Mouse (Mus musculus): ENCODE results near the gene Chil1. TPM values are rescaled to one million over a fixed set of nuclear protein-coding genes. Genes with fewer than 3 reads are reported as not detected.
A peak's percentile ranks its signal among the peaks of the same experiment; 100 is the strongest.

Gene Chil1
- polyA plus RNA-seq, 1 experiment from 2014 or later = 5.3 TPM

DNA sequence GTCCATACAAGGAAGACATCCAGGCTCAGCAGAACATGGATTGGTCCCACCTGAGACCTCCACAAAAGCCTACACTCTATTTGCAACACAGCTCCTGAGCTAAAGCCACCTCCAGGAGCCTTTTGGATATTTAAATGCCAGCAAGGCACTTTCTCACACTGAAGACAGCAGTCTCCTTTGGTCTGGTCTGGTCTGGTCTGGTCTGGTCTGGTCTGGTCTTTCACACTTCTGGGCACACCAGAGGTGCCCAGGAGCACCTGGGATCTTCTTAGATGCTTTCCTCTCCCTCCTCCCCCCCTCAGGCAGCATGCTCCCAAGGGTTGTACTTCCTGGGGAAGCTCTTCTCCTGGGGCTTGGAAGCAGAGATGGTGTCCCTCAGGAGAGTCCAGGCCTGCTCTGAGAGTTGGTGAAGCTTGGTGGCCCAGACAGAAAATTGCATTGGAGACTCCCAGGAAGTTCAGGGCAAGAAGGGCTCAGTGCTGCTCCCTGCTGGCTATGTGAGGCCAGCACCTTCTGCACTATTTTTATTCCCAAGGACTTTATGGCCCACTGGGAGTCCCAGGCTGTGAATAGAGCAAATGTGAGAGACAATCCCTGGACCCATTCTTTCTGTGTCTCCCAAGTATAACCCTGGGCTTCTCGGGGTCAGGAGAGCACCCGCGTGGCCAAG, 19.9 kb downstream of the Chil1 start:
- DNase-seq (ENCODE audit: low spot score) = peak; percentile 31

DNA sequence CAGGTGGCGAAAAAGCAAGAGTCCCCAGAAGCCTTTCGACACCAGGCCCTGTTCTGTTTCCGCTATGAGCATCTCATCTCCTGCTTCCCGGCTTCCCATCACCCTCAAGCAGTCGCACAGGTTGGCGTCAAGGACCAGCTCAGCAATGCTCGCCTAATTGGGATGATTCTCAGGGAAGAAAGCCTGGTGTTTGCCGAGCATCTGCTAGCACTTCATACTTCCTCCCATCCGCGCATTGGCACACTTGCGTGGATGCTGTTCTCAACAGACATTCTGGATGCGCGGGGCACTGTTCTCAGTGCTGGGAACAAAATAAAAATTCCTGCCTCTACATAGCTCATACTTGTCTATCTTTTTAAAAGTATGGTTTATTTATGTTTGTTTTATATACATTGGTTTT, 22.3 kb downstream of the Chil1 start:
- DNase-seq (ENCODE audit: low spot score) = no peak

- no peak for DNase-seq (ENCODE audit: low spot score)
Observed at GRCm38 (mm10) chr1:134205296-134206018, 23.5 kb downstream of the Chil1 start.

DNA sequence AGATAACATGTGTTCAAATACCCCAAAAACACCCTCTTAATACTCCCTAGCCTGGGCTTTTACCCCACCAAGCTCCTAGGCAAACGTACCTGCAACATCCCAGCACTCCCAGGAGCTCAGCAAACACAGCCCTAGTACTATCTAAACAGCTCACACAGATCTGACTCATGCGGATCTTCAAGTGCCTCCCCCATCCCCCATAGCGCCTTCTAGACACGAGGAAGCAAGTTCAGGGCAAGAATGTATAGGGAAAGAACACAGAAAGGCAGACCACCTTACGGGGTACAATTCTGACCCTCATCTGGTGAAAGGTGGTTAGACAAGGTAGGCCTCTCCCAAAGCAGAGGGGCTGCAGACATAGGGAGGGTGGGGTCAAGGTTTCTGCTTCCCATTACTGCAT, 24.1 kb downstream of the Chil1 start:
- no peak for DNase-seq (ENCODE audit: low spot score)

DNA sequence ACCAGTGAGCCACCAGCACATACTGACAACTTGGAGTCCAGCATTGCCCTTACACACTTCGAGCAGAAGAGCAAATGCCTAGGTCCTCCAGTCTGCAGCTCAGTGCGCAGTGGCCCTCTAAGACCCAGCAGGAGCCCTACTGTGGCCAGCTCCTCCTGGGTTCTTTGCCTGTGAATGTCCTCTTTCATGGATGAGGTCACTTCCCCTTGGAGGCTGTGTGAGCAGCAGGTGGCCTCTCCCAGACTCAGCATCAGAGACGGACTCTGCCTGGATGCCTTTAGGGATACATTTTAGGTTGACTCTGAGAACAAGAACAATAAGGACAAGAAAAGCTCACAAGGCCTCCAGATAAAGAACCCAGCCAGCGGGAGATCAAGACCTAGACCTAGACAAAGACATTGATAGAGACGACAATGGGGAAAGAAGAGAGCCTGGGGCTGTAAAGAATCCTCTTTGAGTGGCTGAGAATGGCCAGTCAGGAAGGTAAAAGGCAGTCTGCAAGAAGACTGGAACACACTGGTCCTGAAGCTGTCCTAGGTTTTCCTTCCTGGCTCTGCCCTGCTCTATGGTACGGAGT, 28.3 kb downstream of the Chil1 start:
- DNase-seq (ENCODE audit: low spot score) = no peak

- no peak for DNase-seq (ENCODE audit: low spot score)
Observed at GRCm38 (mm10) chr1:134211043-134211442, 29.1 kb downstream of the Chil1 start.

- no peak for DNase-seq (ENCODE audit: low spot score)
Observed at GRCm38 (mm10) chr1:134211631-134212030, 29.7 kb downstream of the Chil1 start.

DNA sequence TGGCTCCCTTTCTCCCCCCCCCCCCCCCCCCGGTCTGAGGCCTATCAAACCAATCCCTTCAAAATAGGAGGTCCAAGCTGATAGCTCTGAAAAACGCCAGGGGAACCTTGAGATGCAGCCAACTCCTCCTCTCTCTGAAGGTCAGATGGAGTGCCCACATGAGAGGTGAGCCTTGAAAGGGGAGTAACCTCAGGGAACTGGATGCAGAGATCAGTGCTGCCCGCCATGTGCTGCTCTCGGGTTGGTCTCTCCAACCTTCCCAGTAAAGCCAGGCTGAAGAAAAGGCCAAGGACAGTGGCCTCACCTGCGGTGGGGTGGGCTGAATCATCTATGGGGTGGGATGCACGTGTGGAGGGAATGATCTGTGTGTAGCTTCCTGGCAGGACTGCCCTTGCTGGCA, 30.4 kb downstream of the Chil1 start:
- no peak for DNase-seq (ENCODE audit: low spot score)

DNA sequence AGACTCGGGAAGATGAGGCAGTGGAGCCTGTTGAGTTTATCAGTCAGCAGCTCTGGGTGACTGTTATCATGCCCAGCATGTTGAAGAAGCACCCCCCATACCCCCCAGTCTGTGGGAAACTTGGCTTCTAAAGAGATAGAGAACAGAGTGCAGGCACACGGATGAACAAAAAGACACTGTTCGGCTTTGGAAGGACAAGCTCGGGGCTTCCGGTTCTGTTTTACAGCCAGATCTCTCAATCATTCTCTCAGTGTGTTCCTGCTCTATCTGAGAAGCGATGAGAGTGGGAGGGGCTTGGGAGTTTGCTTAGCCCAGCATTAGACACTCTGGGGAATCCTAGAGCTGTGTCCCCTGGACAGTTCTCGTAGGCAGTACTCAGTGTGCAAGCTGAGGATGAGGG, 31.4 kb downstream of the Chil1 start:
- DNase-seq (ENCODE audit: low spot score) = no peak

DNA sequence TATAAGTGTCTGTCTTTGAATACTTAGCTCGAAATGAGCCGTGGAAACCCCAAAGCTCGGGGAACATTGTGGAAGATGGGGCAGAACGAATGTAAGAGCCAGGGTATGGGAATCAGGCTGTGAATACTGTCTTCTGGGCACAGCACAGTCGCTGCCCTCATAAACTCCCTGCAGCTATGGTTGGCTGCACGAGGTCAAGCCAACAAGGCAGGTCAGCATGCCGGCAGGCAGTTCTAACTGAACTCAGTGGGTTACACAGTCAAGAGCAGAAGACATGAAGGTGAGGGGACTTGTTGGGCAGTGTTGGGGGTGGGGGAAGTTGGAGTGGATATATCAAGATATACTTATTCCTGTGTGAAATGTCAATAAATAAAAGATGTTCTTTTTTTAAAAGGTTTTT, 33.1 kb downstream of the Chil1 start:
- no peak for DNase-seq (ENCODE audit: low spot score)

DNA sequence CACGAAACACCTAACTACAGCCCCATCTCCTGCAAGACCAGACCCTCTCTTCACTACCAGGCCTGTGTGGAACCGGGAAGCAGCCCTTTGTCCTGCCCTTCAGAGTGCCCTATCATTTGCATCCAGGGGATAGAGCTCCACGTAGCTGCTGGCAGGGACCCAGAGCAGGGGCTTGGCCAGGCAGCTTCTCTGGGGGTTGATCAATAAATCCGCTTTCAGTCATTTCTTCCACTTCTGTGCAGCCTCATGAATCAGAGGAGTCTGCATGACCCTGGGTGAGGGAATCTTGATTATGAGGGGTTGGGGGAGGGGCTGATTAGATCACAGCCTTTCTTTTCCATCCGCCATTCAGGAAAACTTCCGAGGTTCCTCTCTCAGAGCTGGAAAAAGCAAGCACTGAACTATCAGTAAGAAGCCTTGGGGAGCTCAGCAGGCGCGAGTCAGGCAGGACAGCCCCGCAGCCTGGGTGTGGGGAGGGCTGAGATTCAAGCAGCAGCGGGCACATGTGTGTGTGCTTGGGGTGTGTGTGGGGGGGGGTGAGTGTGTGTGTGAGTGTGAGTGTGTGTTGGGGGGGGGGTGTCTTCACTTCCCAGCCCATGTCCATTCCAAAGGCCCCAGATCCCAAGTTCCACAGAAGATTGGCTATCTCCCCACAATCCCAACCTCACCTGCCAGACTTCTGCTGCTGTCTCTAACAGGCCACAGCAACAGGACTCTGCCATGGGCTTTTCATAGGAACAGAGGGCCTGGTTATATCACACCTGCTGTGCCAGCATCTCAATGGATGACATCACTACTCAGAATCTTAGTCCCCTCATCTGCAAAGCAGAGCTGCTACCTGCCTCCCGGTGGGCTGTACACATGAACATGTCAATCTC, 34.0 kb downstream of the Chil1 start:
- DNase-seq (ENCODE audit: low spot score) = no peak

- DNase-seq (ENCODE audit: low spot score) = no peak
Observed at GRCm38 (mm10) chr1:134216629-134216971, 34.6 kb downstream of the Chil1 start.

- no peak for DNase-seq (ENCODE audit: low spot score)
Observed at GRCm38 (mm10) chr1:134217028-134217481, 35.1 kb downstream of the Chil1 start.

GRCm38 (mm10) chr1:134217942-134218341, 36.0 kb downstream of the Chil1 start:
- DNase-seq (ENCODE audit: low spot score) = no peak

DNA sequence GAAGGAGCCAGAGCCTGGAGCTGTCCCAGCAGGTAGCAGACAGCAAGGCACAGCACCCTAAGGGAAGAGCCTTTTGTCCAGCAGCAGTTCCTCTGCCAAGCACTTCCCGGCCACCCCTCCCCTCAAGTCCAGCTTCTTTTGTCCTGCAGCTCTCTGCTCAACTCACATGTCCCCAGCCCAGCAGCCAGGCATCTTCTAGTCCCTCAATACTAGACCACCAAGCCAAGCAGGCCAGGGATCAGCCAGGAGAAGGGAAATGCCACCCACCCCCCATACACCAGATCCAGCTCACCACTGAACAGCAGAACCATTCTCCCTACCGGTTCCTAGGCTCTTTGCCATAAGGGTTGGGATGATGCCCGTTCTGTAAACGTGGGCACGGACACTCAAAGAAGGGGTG, 37.6 kb downstream of the Chil1 start:
- DNase-seq (ENCODE audit: low spot score) = no peak

DNA sequence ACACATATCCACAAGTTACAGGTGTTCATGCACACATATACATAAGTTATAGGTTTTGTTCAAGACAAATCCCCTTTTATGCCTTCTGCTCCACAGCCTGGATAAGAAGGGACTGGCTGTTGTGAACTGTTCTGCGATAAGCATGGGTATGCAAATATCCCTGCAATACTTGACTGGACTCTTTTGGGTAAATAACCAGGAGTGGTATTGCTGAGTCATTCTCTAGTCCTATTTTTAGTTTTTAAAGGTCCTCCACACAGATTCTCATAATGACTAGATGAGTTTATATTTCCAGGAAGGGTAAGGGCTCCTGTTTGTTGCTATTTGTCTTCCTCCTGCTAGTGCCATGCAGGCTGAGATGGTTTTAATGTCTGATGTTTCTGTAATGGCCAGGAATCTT, 39.2 kb downstream of the Chil1 start:
- no peak for DNase-seq (ENCODE audit: low spot score)

GRCm38 (mm10) chr1:134222122-134223055, 40.4 kb downstream of the Chil1 start:
- DNase-seq (ENCODE audit: low spot score) = no peak

- DNase-seq (ENCODE audit: low spot score) = no peak
Observed at GRCm38 (mm10) chr1:134224649-134225227, 42.8 kb downstream of the Chil1 start.

DNA sequence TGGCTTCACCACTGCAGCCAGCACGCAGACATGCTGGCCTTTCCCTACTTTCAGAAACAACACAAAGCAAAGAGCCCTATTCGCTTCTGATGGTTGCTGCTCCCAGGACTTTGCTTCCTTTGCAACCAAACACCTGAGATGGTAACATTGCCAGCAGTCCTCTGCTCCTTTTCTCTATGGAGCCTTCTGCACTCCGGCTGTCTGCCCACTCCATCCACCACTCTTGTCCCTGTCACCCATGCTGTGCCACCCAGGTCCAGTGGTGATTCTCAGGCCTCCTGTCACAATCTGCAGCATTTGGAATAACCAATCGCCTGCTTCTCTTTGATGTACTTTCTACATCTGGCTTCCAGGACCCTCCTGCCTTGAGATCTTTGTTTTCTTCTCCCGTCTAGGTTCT, 43.4 kb downstream of the Chil1 start:
- no peak for DNase-seq (ENCODE audit: low spot score)

- DNase-seq (ENCODE audit: low spot score) = no peak
Observed at GRCm38 (mm10) chr1:134226739-134227138, 44.8 kb downstream of the Chil1 start.
